ENCODE assay signal across 18 mouse cellular contexts in the genomic region with DNA sequence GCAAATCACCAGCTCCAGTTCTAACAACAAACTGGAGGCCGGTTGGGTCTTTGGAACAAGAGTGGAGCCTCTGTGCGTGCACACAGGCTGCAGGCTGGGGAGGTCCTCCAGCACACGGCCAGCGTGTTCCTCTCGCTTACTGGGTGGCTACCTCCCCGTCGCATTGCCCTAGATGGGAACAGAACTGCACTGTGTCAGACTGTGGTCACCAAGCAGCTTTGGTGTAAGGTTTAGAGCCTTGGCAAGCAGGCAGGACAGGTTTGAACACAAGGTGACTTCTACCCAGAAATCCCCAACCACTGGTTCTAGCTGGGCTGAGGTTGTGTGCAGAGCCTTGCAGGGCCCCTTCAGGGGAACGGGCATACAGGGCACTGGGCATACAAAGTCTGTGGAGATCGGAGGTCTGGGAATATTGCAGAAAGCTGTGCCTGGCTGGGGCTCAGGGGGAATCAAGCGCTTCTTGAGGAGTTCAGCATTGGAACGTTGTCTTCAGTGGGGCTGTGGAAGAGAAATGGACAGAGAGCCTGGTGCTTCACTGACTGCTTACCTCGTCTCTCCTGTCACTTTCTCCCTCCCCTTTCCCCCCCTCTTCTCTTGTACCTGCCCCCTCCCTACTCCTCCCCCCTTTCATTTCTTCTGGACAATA.
A peak's percentile ranks its signal among the peaks of the same experiment; 100 is the strongest.
DNase-seq lines count a peak whose midpoint lies in the region; ATAC-seq and TF ChIP-seq lines count a peak whose summit lies in the region.
"Had no signal": no experiment of that assay in that cellular context is flagged by ENCODE, and none has a peak within 500 bp of the region (broad histone marks: within the 10 kb centered on the region; RNA-seq: fewer than 3 reads in every experiment).

No protein-coding gene starts in this region.

- no peak for TF ChIP-seq POLR2A in limb, embryonic 14.5 days (IDR thresholded peaks at IDR 0.05; ENCODE audit: borderline replicate concordance, extremely low read depth, insufficient read depth, insufficient read length)

- no peak for DNase-seq in hindbrain, embryonic 10.5 days (ENCODE audit: low spot score)
- DNase-seq in lung, postnatal 0 days (ENCODE audit: low spot score), result no peak
- DNase-seq in lung, postnatal 25 days (ENCODE audit: low spot score), result no peak
- DNase-seq in limb, embryonic 14.5 days (ENCODE audit: low spot score), result no peak
- no peak for DNase-seq in spleen, adult 12 weeks (ENCODE audit: low spot score)
- no peak for DNase-seq in gastrocnemius, postnatal 14 days
- no peak for DNase-seq in MN1 (ENCODE audit: low spot score)
- DNase-seq: adrenal gland, postnatal 36 days; cerebellum, adult 2 months; thymus, adult 18-20 months had no signal

- no peak overlapping the region for H3K4me2 ChIP-seq in hindbrain, embryonic 16.5 days (ENCODE audit: low read length)
- H3K4me2 ChIP-seq in lung, postnatal 0 days (replicated peaks; ENCODE audit: low read depth, low read length), result no peak overlapping the region
- no peak overlapping the region for H3K4me2 ChIP-seq in limb, embryonic 14.5 days (replicated peaks; ENCODE audit: low read depth, low read length, severe bottlenecking)
- H3K4me2 ChIP-seq: heart, embryonic 15.5 days; hindbrain, embryonic 13.5 days; neural tube, embryonic 12.5 days had no signal

- 0 out of 2 replicates have a peak overlapping the region, but pooled peaks have one; percentile 29 for H3K27ac ChIP-seq in hindbrain, embryonic 10.5 days
- no peak overlapping the region for H3K27ac ChIP-seq in hindbrain, embryonic 16.5 days (ENCODE audit: low read depth, low read length)
- peak overlapping the region; percentile 66 for H3K27ac ChIP-seq in lung, postnatal 0 days (ENCODE audit: low read length)
- H3K27ac ChIP-seq in limb, embryonic 14.5 days (replicated peaks; ENCODE audit: low read depth, low read length), result peak overlapping the region; percentile 50; the same call in 1 of the 2 replicates
- H3K27ac ChIP-seq: heart, embryonic 15.5 days; hindbrain, embryonic 13.5 days; left cerebral cortex, adult 2 months; neural tube, embryonic 12.5 days had no signal

- H3K9me3 ChIP-seq in hindbrain, embryonic 10.5 days, result peaks cover 8% of the 10 kb centered on the region; the same call in 1 of the 2 replicates
- H3K9me3 ChIP-seq in hindbrain, embryonic 16.5 days (ENCODE audit: control insufficient read depth, low read length), result no peaks in the 10 kb centered on the region
- no peaks in the 10 kb centered on the region for H3K9me3 ChIP-seq in lung, postnatal 0 days (ENCODE audit: low read length)
- H3K9me3 ChIP-seq in limb, embryonic 14.5 days (ENCODE audit: control insufficient read depth, low read length), result no peaks in the 10 kb centered on the region
- H3K9me3 ChIP-seq: heart, embryonic 15.5 days; hindbrain, embryonic 13.5 days had no signal

- no peak overlapping the region for H3K9ac ChIP-seq in hindbrain, embryonic 16.5 days (ENCODE audit: low read depth, low read length)
- no peak overlapping the region for H3K9ac ChIP-seq in lung, postnatal 0 days (replicated peaks; ENCODE audit: low read depth)
- no peak overlapping the region for H3K9ac ChIP-seq in limb, embryonic 14.5 days (ENCODE audit: low read depth, low read length, severe bottlenecking)
- H3K9ac ChIP-seq: heart, embryonic 15.5 days; hindbrain, embryonic 13.5 days; neural tube, embryonic 12.5 days had no signal

- no peaks in the 10 kb centered on the region for H3K27me3 ChIP-seq in hindbrain, embryonic 10.5 days (ENCODE audit: insufficient read depth, poor library complexity, severe bottlenecking)
- no peaks in the 10 kb centered on the region for H3K27me3 ChIP-seq in hindbrain, embryonic 16.5 days (replicated peaks; ENCODE audit: control insufficient read depth, insufficient read depth, low read length)
- no peaks in the 10 kb centered on the region for H3K27me3 ChIP-seq in lung, postnatal 0 days (replicated peaks; ENCODE audit: insufficient read depth, low read length)
- no peaks in the 10 kb centered on the region for H3K27me3 ChIP-seq in limb, embryonic 14.5 days (ENCODE audit: control insufficient read depth, insufficient read depth, low read length)
- H3K27me3 ChIP-seq: heart, embryonic 15.5 days had no signal

- 84% methylated on average over 12 of the region's 12 CpGs for WGBS in hindbrain, embryonic 10.5 days
- 88% methylated on average over 12 of the region's 12 CpGs for WGBS in hindbrain, embryonic 16.5 days
- WGBS in lung, postnatal 0 days, result 57% methylated on average over 12 of the region's 12 CpGs
- 71% methylated on average over 12 of the region's 12 CpGs for WGBS in limb, embryonic 14.5 days

- H3K4me1 ChIP-seq in hindbrain, embryonic 10.5 days (replicated peaks), result peaks cover 18% of the 10 kb centered on the region
- peaks cover 7% of the 10 kb centered on the region for H3K4me1 ChIP-seq in hindbrain, embryonic 16.5 days (ENCODE audit: control insufficient read depth, insufficient read depth, low read depth, low read length)
- peaks cover 3% of the 10 kb centered on the region; the same call in 1 of the 2 replicates for H3K4me1 ChIP-seq in lung, postnatal 0 days (ENCODE audit: insufficient read depth, low read depth, low read length)
- H3K4me1 ChIP-seq in limb, embryonic 14.5 days (ENCODE audit: control insufficient read depth, insufficient read depth, low read length), result peaks cover 22% of the 10 kb centered on the region

- no peak overlapping the region for H3K4me3 ChIP-seq in hindbrain, embryonic 10.5 days
- no peak overlapping the region for H3K4me3 ChIP-seq in hindbrain, embryonic 16.5 days (ENCODE audit: low read length)
- no peak overlapping the region for H3K4me3 ChIP-seq in lung, postnatal 0 days (ENCODE audit: low read depth, low read length)
- H3K4me3 ChIP-seq in limb, embryonic 14.5 days (replicated peaks; ENCODE audit: low read length), result no peak overlapping the region
- H3K4me3 ChIP-seq: erythroblast, embryonic 14.5 days; heart, embryonic 15.5 days; hindbrain, embryonic 13.5 days; left cerebral cortex, adult 2 months; megakaryocyte, embryonic 14.5 days; neural tube, embryonic 12.5 days had no signal

- no peak for ATAC-seq in hindbrain, embryonic 16.5 days
- no peak for ATAC-seq in lung, postnatal 0 days
- ATAC-seq in limb, embryonic 14.5 days (ENCODE audit: low FRiP score, low read depth), result no peak
- ATAC-seq: forebrain, embryonic 16.5 days had no signal

- intact Hi-C loops in gastrocnemius, postnatal 14 days (cut with DNase I; ENCODE audit: low total_unique reads), result loop anchor here (5.0 to 10.0 kb wide), 2 partner anchors 37 to 54 kb away; no protein-coding TSS in a partner anchor

- no peaks in the 10 kb centered on the region for H3K36me3 ChIP-seq in hindbrain, embryonic 10.5 days
- H3K36me3 ChIP-seq in hindbrain, embryonic 16.5 days (ENCODE audit: control insufficient read depth, insufficient read depth, low read length), result no peaks in the 10 kb centered on the region
- H3K36me3 ChIP-seq in lung, postnatal 0 days (ENCODE audit: insufficient read depth, low read length), result no peaks in the 10 kb centered on the region
- no peaks in the 10 kb centered on the region for H3K36me3 ChIP-seq in limb, embryonic 14.5 days (ENCODE audit: control insufficient read depth, insufficient read depth, low read length)
- H3K36me3 ChIP-seq: heart, embryonic 15.5 days; hindbrain, embryonic 13.5 days; neural tube, embryonic 12.5 days had no signal

- TF ChIP-seq CTCF in lung, postnatal 0 days (IDR thresholded peaks at IDR 0.05), result no peak

- no peak for TF ChIP-seq EP300 in lung, postnatal 0 days (IDR thresholded peaks at IDR 0.05)
